Mouse (Mus musculus): ENCODE results near the gene Cog3. TPM values are rescaled to one million over a fixed set of nuclear protein-coding genes. Genes with fewer than 3 reads are reported as not detected.

Gene Cog3
- 19.2 and 20.2 TPM in 2 replicates for polyA plus RNA-seq (2016; fragmentation: Nextera tagmentation; extraction: Ambion mirVana)

DNA sequence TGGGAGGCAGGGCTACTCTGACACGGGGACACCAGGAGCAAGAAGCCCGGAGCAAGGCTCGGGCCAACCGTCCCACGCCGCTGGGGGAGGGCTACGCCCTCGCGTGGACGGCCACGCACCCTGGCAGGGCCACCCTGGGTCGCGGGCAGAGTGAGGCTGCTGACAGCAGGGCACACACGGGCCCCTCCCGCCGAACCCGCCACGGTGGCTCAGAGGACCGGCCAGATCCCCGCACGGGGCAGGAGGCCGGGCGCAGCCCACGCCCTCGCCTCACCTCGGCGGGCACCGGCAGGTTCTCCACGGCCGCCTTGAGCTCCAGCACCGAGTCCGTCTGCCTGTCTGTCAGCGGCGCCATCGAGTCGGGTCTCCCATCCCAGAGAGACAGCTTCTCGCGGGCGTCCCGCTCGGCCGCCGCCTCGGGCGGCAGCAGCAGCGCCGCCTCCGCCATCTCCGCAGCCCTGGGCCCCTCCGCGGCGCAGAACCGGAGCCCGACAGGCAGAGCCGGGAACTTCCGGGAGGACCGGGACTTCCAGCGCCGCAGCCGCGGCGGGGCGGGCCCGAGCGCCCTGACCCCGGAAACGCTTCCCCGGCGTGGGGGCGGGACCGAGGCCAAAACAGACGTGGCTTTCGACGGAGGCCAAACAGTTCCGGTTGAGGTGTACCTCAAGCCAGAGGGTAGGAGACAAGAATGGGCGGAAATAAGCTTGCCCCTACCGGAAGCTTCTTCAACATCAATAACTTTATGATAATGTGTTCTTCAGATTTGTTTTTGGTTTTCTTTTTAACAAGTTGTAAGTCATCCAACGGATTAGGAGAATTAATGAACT lies at the start of gene Cog3:
Gene Cog3 (minus strand): TSS at position 527 of the 827 bp plus-strand sequence.
- H3K9me3 ChIP-seq (replicated peaks), result no peaks in the 10 kb centered on the region

GRCm38 (mm10) chr14:75797769-75798386 lies 43.6 kb upstream of the Cog3 start:
- no peak overlapping the region for H3K4me3 ChIP-seq
- peaks cover 7% of the 10 kb centered on the region for H3K4me1 ChIP-seq
- H3K9me3 ChIP-seq (replicated peaks), result no peaks in the 10 kb centered on the region
- no peaks in the 10 kb centered on the region for H3K27me3 ChIP-seq (ENCODE audit: low read depth, poor library complexity, severe bottlenecking)
- H3K27ac ChIP-seq (replicated peaks), result no peak overlapping the region
- DNase-seq (ENCODE audit: low spot score), result no peak
- WGBS, result 60% methylated on average over 5 of the region's 5 CpGs
- H3K36me3 ChIP-seq, result no peaks in the 10 kb centered on the region

More for the DNA sequence above, at the start of gene Cog3:
- peak within 1 kb of the TSS; percentile 89 for H3K27ac ChIP-seq (replicated peaks)
- peaks cover 26% of the 10 kb centered on the region for H3K27me3 ChIP-seq (ENCODE audit: low read depth, poor library complexity, severe bottlenecking)
- DNase-seq (ENCODE audit: low spot score), result peak; percentile 95
- H3K4me3 ChIP-seq, result peak within 1 kb of the TSS; percentile 100
- 0 out of 2 replicates have a peak, but pooled peaks cover 4% of the 10 kb centered on the region for H3K36me3 ChIP-seq
- under 1% methylated on average over 78 of the region's 78 CpGs for WGBS
- peaks cover 31% of the 10 kb centered on the region for H3K4me1 ChIP-seq

- Histone ChIP-seq H3K9me3 (replicated peaks) (no peaks in the 10 kb centered on the region), H3K4me1 (peaks cover 7% of the 10 kb centered on the region), H3K27me3 (ENCODE audit: low read depth, poor library complexity, severe bottlenecking) (no peaks in the 10 kb centered on the region), H3K36me3 (no peaks in the 10 kb centered on the region), H3K27ac (replicated peaks) (no peak overlapping the region), H3K4me3 (no peak overlapping the region)
- 92% methylated on average over 4 of the region's 4 CpGs for WGBS
- no peak for DNase-seq (ENCODE audit: low spot score)
Observed at GRCm38 (mm10) chr14:75795918-75796317, 41.6 kb upstream of the Cog3 start.

DNA sequence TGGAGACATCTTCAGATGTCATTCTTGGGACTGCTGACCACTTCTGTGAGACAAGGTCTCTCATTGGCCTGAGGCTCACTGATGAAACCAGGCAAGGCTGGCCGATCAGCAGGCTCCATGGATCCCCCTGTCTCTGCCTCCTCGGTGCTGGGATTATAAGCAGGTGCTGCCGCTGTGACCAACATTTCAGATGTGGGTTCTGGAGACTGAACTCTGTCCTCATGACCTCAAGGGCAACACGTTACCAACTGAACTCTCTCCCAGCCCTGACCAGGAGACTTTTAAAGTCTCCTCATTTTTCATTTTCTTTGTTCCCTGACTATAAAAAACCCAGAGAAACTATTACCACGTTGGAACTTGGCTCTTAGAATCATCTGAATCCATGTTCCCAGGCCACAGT lies 40.4 kb upstream of the Cog3 start:
- Histone ChIP-seq H3K9me3 (replicated peaks) (no peaks in the 10 kb centered on the region), H3K27ac (replicated peaks) (no peak overlapping the region), H3K27me3 (ENCODE audit: low read depth, poor library complexity, severe bottlenecking) (no peaks in the 10 kb centered on the region), H3K4me1 (peaks cover 7% of the 10 kb centered on the region), H3K36me3 (no peaks in the 10 kb centered on the region), H3K4me3 (no peak overlapping the region)
- no peak for DNase-seq (ENCODE audit: low spot score)
- 85% methylated on average over 5 of the region's 5 CpGs for WGBS

GRCm38 (mm10) chr14:75794324-75794723 lies 40.0 kb upstream of the Cog3 start:
- peaks cover 7% of the 10 kb centered on the region for H3K4me1 ChIP-seq

DNA sequence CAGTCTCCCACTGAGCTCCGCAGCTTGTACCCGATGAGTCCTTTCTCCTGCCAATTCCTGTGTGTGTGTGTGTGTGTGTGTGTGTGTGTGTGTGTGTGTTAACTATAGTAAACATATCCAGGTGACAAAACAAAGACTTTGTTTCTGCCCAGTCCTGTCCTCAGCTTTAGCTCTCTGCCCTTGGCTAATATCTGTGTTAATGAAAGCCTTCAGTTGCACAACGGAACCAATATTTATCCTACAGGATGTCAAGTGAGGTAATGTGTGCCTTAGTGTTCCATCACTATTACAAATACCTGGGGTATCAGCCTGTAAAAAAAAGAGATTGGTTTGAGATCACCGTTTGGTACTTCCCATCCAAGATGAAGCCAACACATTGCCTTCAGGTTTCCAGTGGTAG lies 38.8 kb upstream of the Cog3 start:
- Histone ChIP-seq H3K9me3 (replicated peaks) (no peaks in the 10 kb centered on the region), H3K4me3 (no peak overlapping the region), H3K27ac (replicated peaks) (no peak overlapping the region), H3K27me3 (ENCODE audit: low read depth, poor library complexity, severe bottlenecking) (peaks cover 14% of the 10 kb centered on the region), H3K36me3 (no peaks in the 10 kb centered on the region), H3K4me1 (peaks cover 7% of the 10 kb centered on the region)
- no peak for DNase-seq (ENCODE audit: low spot score)
- WGBS, result 92% methylated on average over 4 of the region's 4 CpGs

More at GRCm38 (mm10) chr14:75794324-75794723, 40.0 kb upstream of the Cog3 start:
- H3K4me3 ChIP-seq, result no peak overlapping the region
- no peak overlapping the region for H3K27ac ChIP-seq (replicated peaks)
- no peak for DNase-seq (ENCODE audit: low spot score)
- WGBS, result 72% methylated on average over 6 of the region's 6 CpGs
- H3K9me3 ChIP-seq (replicated peaks), result no peaks in the 10 kb centered on the region
- no peaks in the 10 kb centered on the region for H3K36me3 ChIP-seq
- peaks cover 2% of the 10 kb centered on the region; the same call in 1 of the 2 replicates for H3K27me3 ChIP-seq (ENCODE audit: low read depth, poor library complexity, severe bottlenecking)

- Histone ChIP-seq H3K4me3 (no peak overlapping the region), H3K27ac (replicated peaks) (no peak overlapping the region), H3K36me3 (no peaks in the 10 kb centered on the region), H3K27me3 (ENCODE audit: low read depth, poor library complexity, severe bottlenecking) (peaks cover 19% of the 10 kb centered on the region), H3K9me3 (replicated peaks) (no peaks in the 10 kb centered on the region), H3K4me1 (peaks cover 17% of the 10 kb centered on the region)
- 83% methylated on average over 3 of the region's 3 CpGs for WGBS
- DNase-seq (ENCODE audit: low spot score), result no peak
Observed at GRCm38 (mm10) chr14:75791372-75791771, 37.1 kb upstream of the Cog3 start.

DNA sequence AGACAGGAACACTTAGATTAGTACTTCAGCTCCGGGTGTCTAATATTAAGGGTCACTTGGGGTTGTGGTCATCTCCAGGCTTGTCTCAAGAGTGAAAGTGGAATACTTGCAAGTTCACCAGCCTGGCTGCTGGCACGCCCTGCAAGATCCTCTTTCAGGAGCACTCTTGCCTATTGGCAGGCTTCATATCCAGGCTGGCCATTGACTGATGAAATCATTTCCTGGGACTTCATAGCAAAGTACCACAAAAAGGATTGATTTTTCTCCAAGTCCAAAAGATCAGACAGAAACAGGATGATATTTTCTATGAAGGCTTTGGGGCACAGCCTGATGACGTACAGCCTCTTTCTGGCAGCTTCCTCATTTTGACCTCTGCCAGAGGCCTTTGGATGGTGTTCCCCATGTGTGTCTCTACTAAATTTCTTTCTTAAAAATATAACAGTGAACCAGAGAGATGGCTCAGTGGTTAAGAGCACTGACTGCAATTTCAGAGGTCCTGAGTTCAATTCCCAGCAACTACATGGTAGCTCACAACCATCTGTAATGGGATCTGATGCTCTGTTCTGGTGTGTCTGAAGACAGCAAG lies 36.2 kb upstream of the Cog3 start:
- no peak overlapping the region for H3K4me3 ChIP-seq
- no peak for DNase-seq (ENCODE audit: low spot score)
- no peaks in the 10 kb centered on the region for H3K9me3 ChIP-seq (replicated peaks)
- H3K36me3 ChIP-seq, result no peaks in the 10 kb centered on the region
- WGBS, result 88% methylated on average over 3 of the region's 3 CpGs
- no peak overlapping the region for H3K27ac ChIP-seq (replicated peaks)
- peaks cover 26% of the 10 kb centered on the region for H3K4me1 ChIP-seq
- H3K27me3 ChIP-seq (ENCODE audit: low read depth, poor library complexity, severe bottlenecking), result peaks cover 19% of the 10 kb centered on the region

GRCm38 (mm10) chr14:75789291-75789690 lies 35.0 kb upstream of the Cog3 start:
- Histone ChIP-seq H3K36me3 (no peaks in the 10 kb centered on the region), H3K4me1 (peaks cover 23% of the 10 kb centered on the region), H3K9me3 (replicated peaks) (no peaks in the 10 kb centered on the region), H3K27me3 (ENCODE audit: low read depth, poor library complexity, severe bottlenecking) (peaks cover 19% of the 10 kb centered on the region), H3K4me3 (no peak overlapping the region), H3K27ac (replicated peaks) (no peak overlapping the region)
- 86% methylated on average over 6 of the region's 6 CpGs for WGBS
- DNase-seq (ENCODE audit: low spot score), result no peak

GRCm38 (mm10) chr14:75787794-75788175 lies 33.5 kb upstream of the Cog3 start:
- H3K36me3 ChIP-seq, result no peaks in the 10 kb centered on the region
- peak overlapping the region; percentile 70; the same call in 1 of the 2 replicates for H3K4me3 ChIP-seq
- 38% methylated on average over 7 of the region's 7 CpGs for WGBS
- peaks cover 20% of the 10 kb centered on the region for H3K4me1 ChIP-seq
- H3K27me3 ChIP-seq (ENCODE audit: low read depth, poor library complexity, severe bottlenecking), result peaks cover 19% of the 10 kb centered on the region
- H3K9me3 ChIP-seq (replicated peaks), result no peaks in the 10 kb centered on the region
- H3K27ac ChIP-seq (replicated peaks), result no peak overlapping the region
- DNase-seq (ENCODE audit: low spot score), result no peak

- peaks cover 20% of the 10 kb centered on the region for H3K4me1 ChIP-seq
- 8% methylated on average over 51 of the region's 51 CpGs for WGBS
Observed at GRCm38 (mm10) chr14:75786868-75787793, 32.8 kb upstream of the Cog3 start, which contains the start of gene Slc25a30. Slc25a30 (minus strand) TSS chr14:75787037.

GRCm38 (mm10) chr14:75786424-75786867 lies 32.1 kb upstream of the Cog3 start:
- Histone ChIP-seq H3K9me3 (replicated peaks) (no peaks in the 10 kb centered on the region), H3K27me3 (ENCODE audit: low read depth, poor library complexity, severe bottlenecking) (peaks cover 19% of the 10 kb centered on the region), H3K36me3 (peaks cover 9% of the 10 kb centered on the region), H3K4me1 (peaks cover 20% of the 10 kb centered on the region), H3K27ac (replicated peaks) (peak overlapping the region; percentile 89), H3K4me3 (peak overlapping the region; percentile 70)
- WGBS, result 2% methylated on average over 31 of the region's 31 CpGs
- no peak for DNase-seq (ENCODE audit: low spot score)

More at GRCm38 (mm10) chr14:75786868-75787793, 32.8 kb upstream of the Cog3 start, which contains the start of gene Slc25a30:
- peaks cover 2% of the 10 kb centered on the region for H3K36me3 ChIP-seq
- H3K27me3 ChIP-seq (ENCODE audit: low read depth, poor library complexity, severe bottlenecking), result peaks cover 19% of the 10 kb centered on the region
- H3K9me3 ChIP-seq (replicated peaks), result no peaks in the 10 kb centered on the region
- H3K27ac ChIP-seq (replicated peaks), result peak within 1 kb of the TSS; percentile 89
- H3K4me3 ChIP-seq, result peak within 1 kb of the TSS; percentile 70
- peak; percentile 97 for DNase-seq (ENCODE audit: low spot score)

Data from midbrain, embryonic 10.5 days (tissue).